19 mouse cellular contexts compared by ENCODE assay signal in the genomic region with DNA sequence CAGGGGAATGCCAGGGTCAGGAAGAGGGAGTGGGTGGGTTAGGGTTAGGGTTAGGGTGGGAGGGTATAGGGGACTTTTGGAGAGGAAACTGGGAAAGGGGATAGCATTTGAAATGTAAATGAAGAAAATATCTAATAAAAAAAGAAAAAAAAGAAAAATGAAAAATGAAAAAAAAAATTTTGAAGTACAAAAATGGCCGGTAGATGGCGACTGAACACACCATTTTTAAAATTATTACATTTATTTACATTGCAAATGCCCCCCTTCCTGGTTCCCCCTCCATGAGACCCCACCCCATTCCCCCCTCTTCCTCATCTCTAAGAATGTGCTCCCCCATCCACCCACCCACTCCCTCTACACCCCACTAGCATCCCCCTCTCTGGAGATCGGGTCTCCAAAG. TPM values are rescaled to one million over a fixed set of nuclear protein-coding genes. Genes with fewer than 3 reads are reported as not detected.
"Had no signal": no experiment of that assay in that cellular context is flagged by ENCODE, and none has a peak within 500 bp of the region (broad histone marks: within the 10 kb centered on the region; RNA-seq: fewer than 3 reads in every experiment).

No protein-coding gene starts in this region.

- DNase-seq: kidney, adult 2 months; kidney, postnatal 25 days; layer of hippocampus, adult 9-11 months; liver; liver, embryonic 13.5 days; liver, postnatal 0 days; lung, postnatal 14 days; retina, postnatal 1 day; thymus, postnatal 36 days had no signal

- H3K27ac ChIP-seq: kidney, embryonic 15.5 days; limb, embryonic 12.5 days; liver, embryonic 13.5 days; lung, embryonic 15.5 days; macrophage; midbrain, embryonic 15.5 days; neural tube, embryonic 12.5 days had no signal

- H3K4me3 ChIP-seq: kidney, embryonic 15.5 days; limb, embryonic 12.5 days; liver, embryonic 13.5 days; lung, embryonic 15.5 days; megakaryocyte, embryonic 14.5 days; midbrain, embryonic 15.5 days; neural tube, embryonic 12.5 days had no signal

RNA-seq across cellular contexts. Expression of a gene that starts 9.6 kb away (rescaled TPM):
- total RNA-seq: left cerebral cortex, postnatal 14 days; monocyte, adult 5-6 weeks; neutrophil, adult 5-6 weeks had no signal
